Mouse (Mus musculus): Measurements from ENCODE around the gene Adamtsl1.

The Adamtsl1 gene

DNA sequence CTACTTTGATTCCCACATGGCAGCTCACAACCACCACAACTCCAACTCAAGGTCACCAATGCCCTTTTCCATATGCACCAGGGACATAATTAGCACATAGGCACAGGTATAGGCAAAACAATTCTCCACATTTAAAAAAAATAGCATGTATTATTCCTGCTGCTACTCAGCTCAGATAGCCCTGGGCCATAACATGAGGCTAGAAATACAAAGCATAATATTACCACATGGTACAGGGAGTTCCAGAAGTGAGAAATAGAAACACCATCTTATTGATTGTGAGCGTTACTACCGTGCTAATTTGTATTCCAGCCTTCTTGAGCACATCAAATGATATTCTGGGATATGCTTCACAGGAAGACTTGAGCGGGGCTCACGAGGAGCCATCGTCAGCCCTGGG is 155.3 kb downstream of the Adamtsl1 start:
- no peak for ATAC-seq (ENCODE audit: insufficient number of reproducible peaks, low FRiP score, low TSS enrichment)

DNA sequence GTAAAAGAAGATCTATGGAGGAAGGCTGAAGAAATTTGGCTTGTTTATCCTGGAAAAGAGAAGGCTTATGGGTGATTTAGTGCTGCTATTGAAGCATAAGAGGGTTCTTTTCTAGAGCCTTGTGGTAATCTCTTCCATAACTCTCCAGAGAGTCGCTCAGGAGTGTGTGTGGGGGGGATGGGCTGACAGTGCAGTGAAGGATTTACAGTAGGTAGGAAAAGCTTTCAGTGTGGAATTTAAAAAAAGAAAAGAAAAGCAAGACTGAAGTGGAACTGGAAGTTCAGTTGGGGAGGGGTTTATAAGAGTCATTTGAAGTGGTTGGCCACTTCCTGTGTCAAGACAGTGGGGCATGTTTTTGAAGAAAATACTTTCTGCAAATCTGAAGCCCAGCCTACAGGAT is 155.8 kb downstream of the Adamtsl1 start:
- no peak for ATAC-seq (ENCODE audit: insufficient number of reproducible peaks, low FRiP score, low TSS enrichment)

DNA sequence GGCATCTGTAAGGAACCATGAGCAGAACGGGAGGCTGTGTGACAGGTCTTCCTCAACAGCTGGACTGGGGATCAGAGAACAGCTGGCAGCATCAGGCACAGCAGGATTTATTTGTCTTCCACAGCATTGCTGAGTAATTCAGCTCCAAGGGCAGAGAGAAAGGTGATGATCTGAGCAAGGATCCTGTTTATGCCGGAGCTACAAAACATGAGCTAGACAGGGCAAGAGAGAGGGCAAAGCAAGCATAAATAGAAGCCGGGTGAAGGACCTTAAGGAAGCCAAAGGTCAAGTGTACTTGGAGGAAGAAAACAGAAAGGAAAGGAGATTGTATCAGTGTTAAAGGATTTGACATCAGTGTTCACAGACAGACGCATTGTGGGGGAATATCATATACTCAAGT is 158.3 kb downstream of the Adamtsl1 start:
- no peak for ATAC-seq (ENCODE audit: insufficient number of reproducible peaks, low FRiP score, low TSS enrichment)

DNA sequence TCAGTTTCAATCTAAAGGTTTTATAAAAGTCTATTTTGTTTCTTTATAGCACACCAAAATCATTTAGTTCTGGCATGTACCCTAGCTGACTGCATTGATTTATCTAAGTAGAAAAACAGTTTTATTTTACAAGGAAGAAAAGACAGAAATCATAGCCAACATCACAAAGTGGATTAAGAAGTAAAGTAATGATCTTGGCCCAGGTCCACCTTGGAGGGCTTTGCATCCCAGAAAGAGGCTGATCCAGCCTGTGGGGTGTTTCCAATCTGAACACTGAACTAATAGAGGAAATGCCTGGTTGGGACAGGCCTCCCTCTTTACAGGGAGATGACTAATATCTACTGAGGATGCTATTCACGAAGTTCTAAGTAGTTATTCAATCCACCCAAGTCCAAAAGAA is 163.6 kb downstream of the Adamtsl1 start:
- no peak for ATAC-seq (ENCODE audit: insufficient number of reproducible peaks, low FRiP score, low TSS enrichment)

DNA sequence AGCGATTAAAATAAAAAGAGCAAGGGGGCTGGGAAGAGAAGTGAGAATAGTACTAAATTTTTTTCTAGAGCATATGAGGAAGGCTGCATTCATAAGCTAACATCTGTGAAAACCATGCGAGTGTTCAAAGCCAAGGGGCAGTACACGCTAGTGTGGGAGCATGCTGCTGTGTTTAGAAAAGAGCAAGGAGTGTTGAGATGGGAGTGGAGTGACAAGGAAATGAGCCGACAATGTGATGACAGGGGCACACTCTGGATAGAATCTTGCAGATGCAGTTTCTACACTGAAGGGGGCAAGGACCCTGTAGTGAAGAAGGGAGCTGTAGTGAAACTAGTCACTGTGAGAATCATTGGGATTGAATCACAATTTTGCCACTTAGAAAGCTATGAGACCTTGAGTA is 172.2 kb downstream of the Adamtsl1 start:
- no peak for ATAC-seq (ENCODE audit: insufficient number of reproducible peaks, low FRiP score, low TSS enrichment)

DNA sequence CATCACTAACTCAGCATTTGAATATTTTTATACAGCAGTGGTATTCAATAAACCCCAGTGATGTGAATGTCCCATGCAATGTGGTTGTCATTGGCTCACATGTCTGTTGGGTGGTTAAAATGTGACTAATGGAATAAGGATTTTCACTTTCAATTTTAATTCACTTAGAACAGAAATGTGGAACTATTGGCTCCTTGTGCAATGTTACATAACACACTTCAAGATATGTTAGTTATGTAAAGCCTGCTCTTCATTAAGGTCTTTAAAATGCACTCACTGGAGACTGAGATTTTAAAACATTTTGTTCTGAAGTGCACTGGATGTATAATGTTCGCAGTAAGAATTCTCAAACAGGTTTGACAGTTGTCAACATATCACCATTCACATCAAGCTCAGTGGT is 181.3 kb downstream of the Adamtsl1 start:
- ATAC-seq (ENCODE audit: insufficient number of reproducible peaks, low FRiP score, low TSS enrichment) = no peak

DNA sequence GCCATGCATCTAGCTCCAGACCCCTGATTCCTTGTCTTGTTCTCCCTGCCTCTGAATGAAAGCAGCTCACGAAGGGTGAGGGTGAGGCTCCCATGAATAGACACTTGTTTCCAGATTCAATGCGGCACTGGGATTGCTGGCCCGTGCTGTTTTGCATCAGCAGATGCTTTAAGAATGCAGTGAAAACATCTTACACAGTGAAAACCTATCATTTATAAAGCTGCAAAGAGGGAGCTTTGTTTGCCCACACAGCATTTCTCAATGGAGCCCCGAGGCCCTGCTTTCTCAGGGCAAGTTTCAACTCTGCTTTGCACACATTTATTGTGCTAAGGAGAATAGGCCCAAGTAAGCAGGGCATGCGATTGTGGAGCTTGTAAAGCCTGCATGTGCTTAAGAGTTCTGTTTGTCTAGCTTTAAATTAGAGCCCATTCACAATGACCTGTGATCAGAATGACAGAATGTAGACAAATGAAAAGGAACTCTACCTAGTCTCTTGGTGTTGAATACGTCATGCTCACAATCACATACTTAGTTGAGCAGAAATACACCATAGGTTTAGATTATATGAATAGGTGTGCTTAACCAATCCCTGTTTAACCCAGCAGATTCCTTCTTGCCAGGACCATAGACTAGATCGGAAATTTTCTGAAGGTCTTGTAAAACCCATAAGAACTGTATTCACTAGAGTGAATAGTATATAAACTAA is 193.5 kb downstream of the Adamtsl1 start:
- no peak for ATAC-seq (ENCODE audit: insufficient number of reproducible peaks, low FRiP score, low TSS enrichment)

DNA sequence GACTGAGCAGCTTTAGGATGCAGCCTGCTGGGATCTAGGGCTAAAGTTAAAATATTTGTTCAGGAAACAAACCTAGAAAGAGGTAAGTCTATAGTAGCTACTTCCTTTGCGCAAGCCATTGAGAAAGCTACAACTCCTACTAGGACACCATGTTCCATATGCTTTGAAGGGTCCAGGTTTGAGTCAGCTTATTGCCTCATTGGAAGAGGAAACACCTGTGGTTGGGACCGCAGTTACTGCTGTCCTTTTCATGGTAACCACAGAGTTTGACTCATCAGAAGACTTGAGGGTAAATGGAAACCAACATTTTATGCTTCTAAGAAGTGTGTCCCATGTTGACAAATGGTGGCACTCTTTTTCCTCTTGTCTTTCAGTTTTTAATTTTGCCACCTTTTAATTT is 195.7 kb downstream of the Adamtsl1 start:
- no peak for ATAC-seq (ENCODE audit: insufficient number of reproducible peaks, low FRiP score, low TSS enrichment)

DNA sequence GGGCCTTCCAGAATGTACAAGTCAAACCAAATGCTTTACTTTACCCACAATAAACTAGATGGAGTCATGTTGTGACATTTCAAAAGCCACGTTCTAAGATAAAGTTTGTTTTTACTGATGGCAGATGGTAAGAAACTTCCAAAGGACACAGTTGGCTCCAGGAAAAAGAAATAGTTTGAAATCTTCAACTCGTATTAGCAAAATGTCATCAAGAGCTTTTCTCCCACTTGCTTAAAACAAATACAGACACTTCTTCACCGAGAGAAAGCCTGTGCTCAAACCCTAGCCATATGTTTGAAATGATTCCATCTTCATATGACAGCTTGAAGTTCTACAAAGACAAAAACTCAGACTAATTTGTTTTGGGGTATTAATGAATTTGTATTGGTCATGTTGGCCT is 211.0 kb downstream of the Adamtsl1 start:
- no peak for ATAC-seq (ENCODE audit: insufficient number of reproducible peaks, low FRiP score, low TSS enrichment)

- ATAC-seq (ENCODE audit: insufficient number of reproducible peaks, low FRiP score, low TSS enrichment) = peak; percentile 89
Observed at GRCm38 (mm10) chr4:85727731-85728130, 213.8 kb downstream of the Adamtsl1 start.

GRCm38 (mm10) chr4:85728416-85728815 is 214.4 kb downstream of the Adamtsl1 start:
- peak; percentile 43; the same call in 1 of the 2 replicates for ATAC-seq (ENCODE audit: insufficient number of reproducible peaks, low FRiP score, low TSS enrichment)

DNA sequence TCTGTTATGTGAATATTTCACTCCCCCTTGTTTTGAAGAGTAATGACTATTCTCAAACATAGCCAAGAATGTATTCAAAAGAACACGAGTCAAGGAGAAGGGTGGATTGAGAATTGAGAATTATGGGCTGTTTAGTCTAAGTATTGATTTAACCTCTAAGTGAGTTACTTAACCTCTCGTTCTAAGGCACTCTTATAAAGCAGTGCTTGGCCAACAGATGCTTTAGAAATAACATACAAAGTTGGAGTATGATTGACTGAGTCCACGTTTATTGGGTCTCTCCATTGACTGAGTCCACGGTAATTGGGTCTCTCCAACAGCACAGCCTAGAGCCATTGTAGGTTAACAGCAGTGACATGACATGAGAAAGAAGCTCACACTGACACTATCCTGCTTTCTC is 226.5 kb downstream of the Adamtsl1 start:
- ATAC-seq (ENCODE audit: insufficient number of reproducible peaks, low FRiP score, low TSS enrichment) = no peak

DNA sequence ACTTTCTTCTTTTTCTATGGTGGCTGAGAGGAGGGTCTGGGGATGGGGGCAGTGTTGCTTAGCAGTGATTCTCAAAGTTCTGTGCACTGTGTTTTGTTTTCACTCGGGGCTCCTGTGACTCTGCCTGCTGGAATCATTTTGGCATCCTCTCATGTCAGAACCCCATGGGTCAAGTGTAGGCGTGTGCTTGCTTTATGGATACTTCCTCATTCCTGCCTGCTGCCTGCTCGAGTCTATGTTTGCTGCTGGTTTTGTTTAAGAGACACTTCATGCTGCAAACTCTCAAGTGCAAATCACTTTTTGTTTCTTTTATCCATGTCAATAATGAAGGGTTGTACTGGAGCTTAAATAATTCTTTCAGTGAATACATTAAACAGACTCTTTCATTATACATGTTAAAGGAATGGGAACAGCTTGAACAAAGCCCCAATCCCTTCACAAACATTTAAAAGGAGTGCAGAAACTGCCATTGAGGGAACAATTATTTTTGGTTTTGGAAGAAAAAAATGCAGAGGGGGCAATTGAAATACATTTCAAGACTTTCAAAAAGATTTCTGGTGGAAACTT is 227.9 kb downstream of the Adamtsl1 start:
- no peak for ATAC-seq (ENCODE audit: insufficient number of reproducible peaks, low FRiP score, low TSS enrichment)

DNA sequence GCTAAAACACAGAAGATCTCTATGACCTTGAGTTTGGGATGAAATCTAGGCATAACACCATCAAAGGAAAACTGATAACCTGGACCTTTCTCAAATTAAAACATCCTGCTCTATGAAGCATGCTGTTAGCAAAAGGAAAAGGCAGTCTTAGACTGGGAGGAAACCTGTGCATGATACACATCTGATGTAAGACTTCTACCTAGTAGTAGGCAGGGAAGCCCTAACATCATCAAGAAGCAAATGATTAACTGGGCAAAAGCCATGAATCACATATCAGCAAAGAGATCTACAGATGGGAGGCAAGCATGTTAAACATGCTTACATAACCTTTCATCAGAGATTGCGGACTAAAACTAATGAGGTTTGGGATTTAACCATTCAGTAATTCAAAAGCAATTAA is 229.5 kb downstream of the Adamtsl1 start:
- ATAC-seq (ENCODE audit: insufficient number of reproducible peaks, low FRiP score, low TSS enrichment) = no peak

DNA sequence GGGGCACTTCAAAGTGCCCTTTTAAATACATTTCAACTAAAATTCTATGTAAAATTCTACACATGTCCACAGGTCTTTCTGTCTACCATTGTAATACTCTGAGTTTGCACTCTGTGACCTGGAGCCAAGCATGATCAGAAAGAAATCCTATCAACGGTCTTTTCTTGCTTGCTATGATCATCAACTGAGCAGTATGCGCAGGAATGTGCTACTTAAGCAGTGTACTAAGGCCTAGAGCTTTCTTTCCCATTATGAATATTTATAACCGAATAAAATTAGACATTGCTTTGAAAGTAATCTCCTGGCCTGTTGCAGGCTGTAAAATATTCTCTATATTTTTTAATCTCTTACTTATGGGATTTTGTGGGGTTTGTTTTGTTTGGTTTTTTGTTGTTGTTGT is 248.7 kb downstream of the Adamtsl1 start:
- ATAC-seq (ENCODE audit: insufficient number of reproducible peaks, low FRiP score, low TSS enrichment) = no peak

DNA sequence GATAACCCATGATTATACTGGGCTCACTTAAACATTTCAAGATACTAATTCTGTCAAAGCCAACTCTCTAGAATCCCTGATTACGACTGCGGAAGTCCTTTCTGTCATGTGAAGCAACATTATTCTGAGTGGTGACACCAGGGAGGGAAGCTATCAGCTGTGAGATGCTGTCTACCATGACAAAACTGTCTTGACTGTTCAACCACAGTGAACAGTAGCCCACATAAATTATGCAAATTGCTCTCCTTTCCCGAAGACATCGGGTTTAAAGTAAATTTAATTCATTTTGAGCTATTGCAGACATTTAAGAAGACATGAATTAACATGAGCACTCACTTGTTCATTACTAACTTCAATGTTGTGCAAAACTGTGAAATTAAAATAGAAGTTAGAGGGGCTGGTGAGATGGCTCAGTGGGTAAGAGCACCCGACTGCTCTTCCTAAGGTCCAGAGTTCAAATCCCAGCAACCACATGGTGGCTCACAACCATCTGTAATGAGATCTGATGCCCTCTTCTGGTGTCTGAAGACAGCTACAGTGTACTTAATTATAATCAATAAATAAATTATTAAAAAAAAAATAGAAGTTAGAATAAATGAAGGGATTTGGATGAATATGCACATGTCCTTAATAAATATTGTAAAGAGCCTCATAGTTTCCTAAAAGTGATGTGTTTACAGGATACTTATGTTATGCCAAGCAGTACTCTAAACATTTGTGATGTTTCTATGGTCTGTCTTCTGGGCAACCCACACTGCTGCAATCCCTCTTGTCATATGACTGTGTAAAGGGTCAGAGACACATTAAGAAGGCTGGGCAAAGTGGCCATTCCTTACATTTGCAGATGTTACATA is 249.4 kb downstream of the Adamtsl1 start:
- ATAC-seq (ENCODE audit: insufficient number of reproducible peaks, low FRiP score, low TSS enrichment) = no peak

- ATAC-seq (ENCODE audit: insufficient number of reproducible peaks, low FRiP score, low TSS enrichment) = no peak
Observed at GRCm38 (mm10) chr4:85764015-85764450, 250.1 kb downstream of the Adamtsl1 start.

- ATAC-seq (ENCODE audit: insufficient number of reproducible peaks, low FRiP score, low TSS enrichment) = no peak
Observed at GRCm38 (mm10) chr4:85764476-85764875, 250.5 kb downstream of the Adamtsl1 start.

- ATAC-seq (ENCODE audit: insufficient number of reproducible peaks, low FRiP score, low TSS enrichment) = no peak
Observed at GRCm38 (mm10) chr4:85767666-85768065, 253.7 kb downstream of the Adamtsl1 start.

- ATAC-seq (ENCODE audit: insufficient number of reproducible peaks, low FRiP score, low TSS enrichment) = no peak
Observed at GRCm38 (mm10) chr4:85768107-85768506, 254.1 kb downstream of the Adamtsl1 start.

- no peak for ATAC-seq (ENCODE audit: insufficient number of reproducible peaks, low FRiP score, low TSS enrichment)
Observed at GRCm38 (mm10) chr4:85782511-85782910, 268.5 kb downstream of the Adamtsl1 start.

Data from cerebellum, adult (tissue).